Mouse (Mus musculus): Measurements from ENCODE around the gene Atr. TPM values are rescaled to one million over a fixed set of nuclear protein-coding genes. Genes with fewer than 3 reads are reported as not detected.

Atr gene
- polyA plus RNA-seq, 1 experiment from 2014 or later = 17.3 TPM

GRCm38 (mm10) chr9:95992255-95992654, 134.9 kb downstream of the Atr start:
- no peak overlapping the region for H3K4me2 ChIP-seq (ENCODE audit: low read length)
- no peak overlapping the region for H3K4me3 ChIP-seq (replicated peaks; ENCODE audit: low read depth, low read length)
- no peaks in the 10 kb centered on the region for H3K4me1 ChIP-seq (ENCODE audit: control insufficient read depth, insufficient read depth, low read length)
- H3K27ac ChIP-seq (replicated peaks; ENCODE audit: low read depth, low read length) = no peak overlapping the region
- no peak for DNase-seq
- no peaks in the 10 kb centered on the region for H3K9me3 ChIP-seq (ENCODE audit: control insufficient read depth, low read length)
- H3K36me3 ChIP-seq (ENCODE audit: control insufficient read depth, insufficient read depth, low read length) = peaks cover 57% of the 10 kb centered on the region
- WGBS = 98% methylated on average over 2 of the region's 2 CpGs
- ATAC-seq (ENCODE audit: low FRiP score, low TSS enrichment) = no peak
- no peaks in the 10 kb centered on the region for H3K27me3 ChIP-seq (ENCODE audit: control insufficient read depth, insufficient read depth, low read length)
- H3K9ac ChIP-seq (replicated peaks; ENCODE audit: low read length) = no peak overlapping the region

Other genes starting within 250 kb of the Atr start
- gene Pcolce2, start 220.0 kb upstream of the Atr start, polyA plus RNA-seq (2014; fragmentation: Nextera tagmentation; extraction: Ambion mirVana) = 1.1 and 1.2 TPM in 2 replicates
- gene Trpc1, start 107.2 kb upstream of the Atr start, polyA plus RNA-seq (2014; fragmentation: Nextera tagmentation; extraction: Ambion mirVana) = 10.1 and 10.5 TPM in 2 replicates
- gene Pls1, start 12.3 kb upstream of the Atr start, polyA plus RNA-seq (2014; fragmentation: Nextera tagmentation; extraction: Ambion mirVana) = 2.4 and 3.3 TPM in 2 replicates
- gene Xrn1, start 97.2 kb downstream of the Atr start, polyA plus RNA-seq (2014; fragmentation: Nextera tagmentation; extraction: Ambion mirVana) = 22.1 and 24.4 TPM in 2 replicates